ENCODE assay signal across 16 mouse cellular contexts in the genomic region with DNA sequence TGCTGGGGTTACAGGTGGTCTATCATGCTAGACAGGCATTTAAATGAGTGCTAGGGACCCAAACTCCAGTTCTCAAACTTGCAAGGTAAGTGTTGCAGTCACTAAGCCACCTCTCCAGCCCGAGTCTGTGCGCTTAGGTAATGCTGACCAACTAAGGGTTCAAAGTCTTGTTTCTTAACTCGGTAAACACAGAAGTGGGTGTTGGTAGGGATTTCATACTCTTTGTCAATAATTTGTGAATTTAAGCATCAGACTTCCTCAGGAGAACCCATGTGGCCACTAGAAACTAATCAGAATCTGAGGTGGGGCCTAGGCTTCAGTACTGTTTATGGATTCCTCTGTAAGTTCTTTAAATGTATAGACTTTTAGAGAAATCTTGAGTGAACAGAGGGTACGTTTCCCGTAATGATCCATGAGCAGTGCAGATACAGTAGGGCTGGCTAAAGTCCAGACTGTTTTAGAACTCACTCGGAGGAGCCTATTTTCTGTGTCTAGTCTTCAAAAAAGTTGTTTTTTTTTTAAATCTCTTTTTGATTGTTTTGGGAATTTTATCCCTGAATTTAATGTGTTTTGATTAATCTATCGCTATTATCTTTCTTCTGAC. TPM values are rescaled to one million over a fixed set of nuclear protein-coding genes. Genes with fewer than 3 reads are reported as not detected.
DNase-seq lines count a peak whose midpoint lies in the region; ATAC-seq and TF ChIP-seq lines count a peak whose summit lies in the region.
"Had no signal": no experiment of that assay in that cellular context is flagged by ENCODE, and none has a peak within 500 bp of the region (broad histone marks: within the 10 kb centered on the region; RNA-seq: fewer than 3 reads in every experiment).

No protein-coding gene starts in this region.

- ATAC-seq in liver, postnatal 0 days: peak; percentile 98
- no peak for ATAC-seq in lung, postnatal 0 days
- ATAC-seq: Patski had no signal

- intact Hi-C loops in left cerebral cortex, adult 2 months (cut with DNase I): no loop called here

- peak overlapping the region; percentile 53 for H3K4me2 ChIP-seq in liver, postnatal 0 days (ENCODE audit: low read depth, low read length)
- H3K4me2 ChIP-seq in lung, postnatal 0 days (replicated peaks; ENCODE audit: low read depth, low read length): no peak overlapping the region
- H3K4me2 ChIP-seq: embryonic facial prominence, embryonic 12.5 days; lung, embryonic 15.5 days; neural tube, embryonic 13.5 days had no signal

- no peaks in the 10 kb centered on the region for H3K9me3 ChIP-seq in liver, postnatal 0 days (ENCODE audit: low read length)
- no peaks in the 10 kb centered on the region for H3K9me3 ChIP-seq in lung, postnatal 0 days (ENCODE audit: low read length)
- H3K9me3 ChIP-seq: embryonic facial prominence, embryonic 12.5 days; limb, embryonic 10.5 days; lung, embryonic 15.5 days; neural tube, embryonic 13.5 days had no signal

- TF ChIP-seq EP300 in liver, postnatal 0 days (IDR thresholded peaks at IDR 0.05; ENCODE audit: low read depth): peak; percentile 48
- TF ChIP-seq EP300 in lung, postnatal 0 days (IDR thresholded peaks at IDR 0.05): no peak

- no peaks in the 10 kb centered on the region for H3K36me3 ChIP-seq in liver, adult 2 months (ENCODE audit: control insufficient read depth, insufficient read depth, low read length)
- H3K36me3 ChIP-seq in liver, postnatal 0 days (replicated peaks; ENCODE audit: insufficient read depth, low read length): no peaks in the 10 kb centered on the region
- H3K36me3 ChIP-seq in lung, postnatal 0 days (ENCODE audit: insufficient read depth, low read length): no peaks in the 10 kb centered on the region
- H3K36me3 ChIP-seq: embryonic facial prominence, embryonic 12.5 days; limb, embryonic 10.5 days; lung, embryonic 15.5 days; neural tube, embryonic 13.5 days had no signal

- no peaks in the 10 kb centered on the region for H3K27me3 ChIP-seq in liver, adult 2 months (ENCODE audit: control insufficient read depth, insufficient read depth, low read length)
- H3K27me3 ChIP-seq in liver, postnatal 0 days (ENCODE audit: insufficient read depth, low read length): no peaks in the 10 kb centered on the region
- H3K27me3 ChIP-seq in lung, postnatal 0 days (replicated peaks; ENCODE audit: insufficient read depth, low read length): no peaks in the 10 kb centered on the region
- H3K27me3 ChIP-seq: embryonic facial prominence, embryonic 12.5 days; lung, embryonic 15.5 days; neural tube, embryonic 13.5 days; Patski had no signal

- H3K4me3 ChIP-seq in liver, adult 2 months (ENCODE audit: insufficient read depth, low read depth, low read length): peak overlapping the region; percentile 32; the same call in 1 of the 2 replicates
- H3K4me3 ChIP-seq in liver, postnatal 0 days (ENCODE audit: low read depth, low read length): no peak overlapping the region
- H3K4me3 ChIP-seq in left cerebral cortex, adult 2 months: no peak overlapping the region
- no peak overlapping the region for H3K4me3 ChIP-seq in lung, postnatal 0 days (ENCODE audit: low read depth, low read length)
- H3K4me3 ChIP-seq: embryonic facial prominence, embryonic 12.5 days; limb, embryonic 10.5 days; lung, embryonic 15.5 days; neural tube, embryonic 13.5 days had no signal

- no peak for TF ChIP-seq POLR2A in liver, adult 2 months (IDR thresholded peaks at IDR 0.05; ENCODE audit: extremely low read depth, insufficient read depth, low read length)

- TF ChIP-seq CTCF in liver, adult 2 months (IDR thresholded peaks at IDR 0.05; ENCODE audit: low read depth, low read length): no peak
- no peak for TF ChIP-seq CTCF in liver, postnatal 0 days (IDR thresholded peaks at IDR 0.05; ENCODE audit: low read depth)
- no peak for TF ChIP-seq CTCF in left cerebral cortex, adult 2 months (IDR thresholded peaks at IDR 0.05)
- no peak for TF ChIP-seq CTCF in lung, postnatal 0 days (IDR thresholded peaks at IDR 0.05)

- peak overlapping the region; percentile 81 for H3K9ac ChIP-seq in liver, adult 2 months (ENCODE audit: low read depth, low read length)
- H3K9ac ChIP-seq in liver, postnatal 0 days (replicated peaks): no peak overlapping the region
- no peak overlapping the region for H3K9ac ChIP-seq in lung, postnatal 0 days (replicated peaks; ENCODE audit: low read depth)
- H3K9ac ChIP-seq: embryonic facial prominence, embryonic 12.5 days; lung, embryonic 15.5 days; neural tube, embryonic 13.5 days had no signal

- H3K4me1 ChIP-seq in liver, adult 2 months (ENCODE audit: control insufficient read depth, insufficient read depth, low read length): peaks cover 10% of the 10 kb centered on the region
- peaks cover 9% of the 10 kb centered on the region for H3K4me1 ChIP-seq in liver, postnatal 0 days (ENCODE audit: insufficient read depth)
- no peaks in the 10 kb centered on the region for H3K4me1 ChIP-seq in lung, postnatal 0 days (ENCODE audit: insufficient read depth, low read depth, low read length)
- H3K4me1 ChIP-seq: embryonic facial prominence, embryonic 12.5 days; limb, embryonic 10.5 days; lung, embryonic 15.5 days; neural tube, embryonic 13.5 days had no signal

- DNase-seq in liver, adult 2 months (ENCODE audit: extremely low read depth, low read depth, low spot score): peak; percentile 99
- DNase-seq in liver: no peak
- DNase-seq in kidney, postnatal 25 days: peak; percentile 37 to 75
- DNase-seq in liver, postnatal 0 days: peak; percentile 26
- no peak for DNase-seq in left cerebral cortex, adult 2 months (ENCODE audit: extremely low spot score in 1 of 2, low spot score in 2 of 2)
- DNase-seq in left cerebral cortex, adult 9 months (ENCODE audit: low spot score in 2 of 2): no peak
- no peak for DNase-seq in layer of hippocampus, adult 9-10 months (ENCODE audit: low spot score)
- DNase-seq in lung, postnatal 0 days (ENCODE audit: low spot score): no peak
- DNase-seq: layer of hippocampus, postnatal 36 days; retina, postnatal 1 day; thymus, postnatal 36 days had no signal

- H3K27ac ChIP-seq in liver, adult 2 months (replicated peaks; ENCODE audit: insufficient read depth, low read depth, low read length): peak overlapping the region; percentile 100
- H3K27ac ChIP-seq in liver, postnatal 0 days (ENCODE audit: low read depth): peak overlapping the region; percentile 68
- no peak overlapping the region for H3K27ac ChIP-seq in left cerebral cortex, adult 2 months
- H3K27ac ChIP-seq in lung, postnatal 0 days (ENCODE audit: low read length): no peak overlapping the region
- H3K27ac ChIP-seq: embryonic facial prominence, embryonic 12.5 days; limb, embryonic 10.5 days; lung, embryonic 15.5 days; neural tube, embryonic 13.5 days had no signal

- 35% methylated on average over 7 of the region's 7 CpGs for WGBS in liver, adult 2 months
- 55% methylated on average over 7 of the region's 7 CpGs for WGBS in liver, postnatal 0 days (ENCODE audit: insufficient replicate concordance)
- WGBS in lung, postnatal 0 days: 71% methylated on average over 7 of the region's 7 CpGs

- H3K79me2 ChIP-seq in liver, adult 2 months (ENCODE audit: control insufficient read depth, insufficient read depth, low read length): no peaks in the 10 kb centered on the region

RNA-seq across cellular contexts. Expression of a gene that starts 53.8 kb away (rescaled TPM):
- 50.6 and 68.6 TPM in 2 replicates for total RNA-seq in liver, adult 2 months (2014; rRNA removed)
- polyA plus RNA-seq in liver, adult 2 months (2012; rRNA removed): 13.7 and 18.3 TPM in 2 replicates
- 20.5 and 23.1 TPM in 2 replicates for polyA plus RNA-seq in liver, postnatal 0 days (2015; fragmentation: Nextera tagmentation; extraction: Ambion mirVana)
- 1 to 10 TPM; 7.9 to 10.0 TPM for total RNA-seq in left cerebral cortex, adult 2 months (2021)
- polyA plus RNA-seq in lung, postnatal 0 days (2015; fragmentation: Nextera tagmentation; extraction: Ambion mirVana): 20.0 and 20.5 TPM in 2 replicates

Comparison
In these comparisons a context has a peak if more than half of its experiments do, and no peak if none do; other contexts are left out.
1. DNase-seq: peak in liver, adult 2 months (single experiment), kidney, postnatal 25 days (2 of 2) and liver, postnatal 0 days (single experiment); none in liver (single experiment), left cerebral cortex, adult 2 months (0 of 2), left cerebral cortex, adult 9 months (0 of 2), layer of hippocampus, adult 9-10 months (single experiment) and lung, postnatal 0 days (single experiment).
2. H3K27ac ChIP-seq: peak in liver, adult 2 months (single experiment) and liver, postnatal 0 days (single experiment); none in left cerebral cortex, adult 2 months (single experiment) and lung, postnatal 0 days (single experiment).